Comparison of ENCODE assay signal across 8 mouse cellular contexts in genomic region chr2:148111889-148112288, GRCm38 (mm10).
DNase-seq lines count a peak whose midpoint lies in the region; ATAC-seq and TF ChIP-seq lines count a peak whose summit lies in the region.

No protein-coding gene starts in this region.

- peak; percentile 53 for DNase-seq in intestine, embryonic 14.5 days (ENCODE audit: low spot score)
- peak; percentile 20 for DNase-seq in NIH3T3 (ENCODE audit: low read depth)
- peak; percentile 58 for DNase-seq in forebrain, embryonic 11.5 days (ENCODE audit: low spot score)
- DNase-seq in thymus, adult 2 months = no peak
- no peak for DNase-seq in adrenal gland, adult 2 months

- no peak overlapping the region for H3K27ac ChIP-seq in intestine, embryonic 14.5 days (ENCODE audit: low read depth)
- H3K27ac ChIP-seq in intestine, embryonic 16.5 days (ENCODE audit: low read length) = no peak overlapping the region
- H3K27ac ChIP-seq in forebrain, embryonic 11.5 days (ENCODE audit: low read depth, low read length) = no peak overlapping the region
- no peak overlapping the region for H3K27ac ChIP-seq in lung, embryonic 16.5 days (ENCODE audit: low read length)
- H3K27ac ChIP-seq in stomach, embryonic 16.5 days (ENCODE audit: low read length) = no peak overlapping the region
- no peak overlapping the region for H3K27ac ChIP-seq in thymus, adult 2 months (ENCODE audit: control insufficient read depth, insufficient read depth, low read length)

- H3K4me1 ChIP-seq in intestine, embryonic 14.5 days (replicated peaks; ENCODE audit: control insufficient read depth, insufficient read depth, low read length) = no peaks in the 10 kb centered on the region
- H3K4me1 ChIP-seq in intestine, embryonic 16.5 days (ENCODE audit: control insufficient read depth, insufficient read depth, low read length) = no peaks in the 10 kb centered on the region
- no peaks in the 10 kb centered on the region for H3K4me1 ChIP-seq in forebrain, embryonic 11.5 days (replicated peaks; ENCODE audit: control insufficient read depth, insufficient read depth, low read length)
- H3K4me1 ChIP-seq in lung, embryonic 16.5 days (replicated peaks; ENCODE audit: control insufficient read depth, insufficient read depth, low read length) = no peaks in the 10 kb centered on the region; the same call in 1 of the 2 replicates
- H3K4me1 ChIP-seq in stomach, embryonic 16.5 days (ENCODE audit: control insufficient read depth, insufficient read depth, low read length) = no peaks in the 10 kb centered on the region
- no peaks in the 10 kb centered on the region for H3K4me1 ChIP-seq in thymus, adult 2 months (replicated peaks; ENCODE audit: control insufficient read depth, insufficient read depth, low read length)

- no peak for ATAC-seq in intestine, embryonic 14.5 days (replicated peaks; ENCODE audit: low FRiP score, low TSS enrichment, low read depth)
- ATAC-seq in intestine, embryonic 16.5 days = no peak
- 0 out of 2 replicates have a peak, but pooled peaks have one; percentile 17 for ATAC-seq in forebrain, embryonic 11.5 days (replicated peaks; ENCODE audit: low FRiP score)
- ATAC-seq in lung, embryonic 16.5 days (ENCODE audit: low read depth) = no peak
- ATAC-seq in stomach, embryonic 16.5 days (ENCODE audit: insufficient read depth, low FRiP score) = no peak

- H3K4me3 ChIP-seq in intestine, embryonic 14.5 days (ENCODE audit: low read depth, low read length) = no peak overlapping the region
- H3K4me3 ChIP-seq in intestine, embryonic 16.5 days (ENCODE audit: low read length) = no peak overlapping the region
- H3K4me3 ChIP-seq in forebrain, embryonic 11.5 days (ENCODE audit: low read depth, low read length) = no peak overlapping the region
- H3K4me3 ChIP-seq in lung, embryonic 16.5 days (ENCODE audit: low read length) = no peak overlapping the region
- H3K4me3 ChIP-seq in stomach, embryonic 16.5 days (replicated peaks; ENCODE audit: low read length) = no peak overlapping the region; the same call in 1 of the 2 replicates
- H3K4me3 ChIP-seq in thymus, adult 2 months (ENCODE audit: control insufficient read depth, insufficient read depth, low read length) = no peak overlapping the region

- no peaks in the 10 kb centered on the region for H3K36me3 ChIP-seq in intestine, embryonic 14.5 days (ENCODE audit: control insufficient read depth, insufficient read depth, low read length)
- H3K36me3 ChIP-seq in intestine, embryonic 16.5 days (ENCODE audit: control insufficient read depth, insufficient read depth, low read length) = no peaks in the 10 kb centered on the region
- no peaks in the 10 kb centered on the region for H3K36me3 ChIP-seq in forebrain, embryonic 11.5 days (ENCODE audit: control insufficient read depth, insufficient read depth, low read length)
- H3K36me3 ChIP-seq in lung, embryonic 16.5 days (ENCODE audit: control insufficient read depth, insufficient read depth, low read length) = no peaks in the 10 kb centered on the region
- H3K36me3 ChIP-seq in stomach, embryonic 16.5 days (ENCODE audit: control insufficient read depth, insufficient read depth, low read length) = no peaks in the 10 kb centered on the region
- no peaks in the 10 kb centered on the region for H3K36me3 ChIP-seq in thymus, adult 2 months (ENCODE audit: control insufficient read depth, insufficient read depth, low read length)

- no peaks in the 10 kb centered on the region for H3K27me3 ChIP-seq in intestine, embryonic 14.5 days (replicated peaks; ENCODE audit: control insufficient read depth, insufficient read depth, low read length)
- no peaks in the 10 kb centered on the region for H3K27me3 ChIP-seq in intestine, embryonic 16.5 days (replicated peaks; ENCODE audit: control insufficient read depth, insufficient read depth, low read length)
- no peaks in the 10 kb centered on the region for H3K27me3 ChIP-seq in forebrain, embryonic 11.5 days (ENCODE audit: control insufficient read depth, insufficient read depth, low read length)
- no peaks in the 10 kb centered on the region for H3K27me3 ChIP-seq in lung, embryonic 16.5 days (ENCODE audit: control insufficient read depth, insufficient read depth, low read depth, low read length)
- H3K27me3 ChIP-seq in stomach, embryonic 16.5 days (ENCODE audit: control insufficient read depth, insufficient read depth, low read length) = no peaks in the 10 kb centered on the region
- no peaks in the 10 kb centered on the region for H3K27me3 ChIP-seq in thymus, adult 2 months (ENCODE audit: control insufficient read depth, insufficient read depth, low read length)

- WGBS in intestine, embryonic 14.5 days = 28% methylated on average over 10 of the region's 10 CpGs
- 16% methylated on average over 10 of the region's 10 CpGs for WGBS in intestine, embryonic 16.5 days
- 20% methylated on average over 10 of the region's 10 CpGs for WGBS in forebrain, embryonic 11.5 days
- WGBS in lung, embryonic 16.5 days = 21% methylated on average over 10 of the region's 10 CpGs
- WGBS in stomach, embryonic 16.5 days = 17% methylated on average over 10 of the region's 10 CpGs
- 22% methylated on average over 10 of the region's 10 CpGs for WGBS in thymus, adult 2 months

- H3K4me2 ChIP-seq in intestine, embryonic 14.5 days (ENCODE audit: low read length) = no peak overlapping the region
- H3K4me2 ChIP-seq in intestine, embryonic 16.5 days (ENCODE audit: low read depth, low read length) = no peak overlapping the region
- H3K4me2 ChIP-seq in forebrain, embryonic 11.5 days (ENCODE audit: low read depth, low read length, severe bottlenecking) = no peak overlapping the region
- H3K4me2 ChIP-seq in lung, embryonic 16.5 days (ENCODE audit: low read depth, low read length) = peak overlapping the region; percentile 50
- H3K4me2 ChIP-seq in stomach, embryonic 16.5 days (ENCODE audit: low read depth, low read length) = peak overlapping the region; percentile 34; the same call in 1 of the 2 replicates

- H3K9ac ChIP-seq in intestine, embryonic 14.5 days (ENCODE audit: low read length) = no peak overlapping the region
- no peak overlapping the region for H3K9ac ChIP-seq in intestine, embryonic 16.5 days (ENCODE audit: low read depth, low read length)
- no peak overlapping the region for H3K9ac ChIP-seq in forebrain, embryonic 11.5 days (ENCODE audit: low read length)
- H3K9ac ChIP-seq in lung, embryonic 16.5 days (ENCODE audit: low read length) = no peak overlapping the region
- H3K9ac ChIP-seq in stomach, embryonic 16.5 days (ENCODE audit: low read length) = no peak overlapping the region

- TF ChIP-seq CTCF in thymus, adult 2 months (IDR thresholded peaks at IDR 0.05; ENCODE audit: borderline replicate concordance, control insufficient read depth, extremely low read depth, insufficient read depth, low read length, poor library complexity) = no peak

- TF ChIP-seq POLR2A in thymus, adult 2 months (IDR thresholded peaks at IDR 0.05; ENCODE audit: control insufficient read depth, extremely low read depth, insufficient read depth, low read length, poor library complexity) = no peak

- H3K9me3 ChIP-seq in intestine, embryonic 14.5 days (ENCODE audit: control insufficient read depth, low read length) = no peaks in the 10 kb centered on the region
- H3K9me3 ChIP-seq in intestine, embryonic 16.5 days (ENCODE audit: control insufficient read depth, low read length) = no peaks in the 10 kb centered on the region
- no peaks in the 10 kb centered on the region for H3K9me3 ChIP-seq in forebrain, embryonic 11.5 days (ENCODE audit: control insufficient read depth, low read length)
- no peaks in the 10 kb centered on the region for H3K9me3 ChIP-seq in lung, embryonic 16.5 days (ENCODE audit: control insufficient read depth, low read length)
- no peaks in the 10 kb centered on the region for H3K9me3 ChIP-seq in stomach, embryonic 16.5 days (replicated peaks; ENCODE audit: control insufficient read depth, low read length)

Comparison
In these comparisons a context has a peak if more than half of its experiments do, and no peak if none do; other contexts are left out.
1. DNase-seq: peak in intestine, embryonic 14.5 days (single experiment), NIH3T3 (single experiment) and forebrain, embryonic 11.5 days (single experiment); none in thymus, adult 2 months (single experiment) and adrenal gland, adult 2 months (single experiment).
2. H3K4me2 ChIP-seq: peak in lung, embryonic 16.5 days (single experiment) and stomach, embryonic 16.5 days (single experiment); none in intestine, embryonic 14.5 days (single experiment), intestine, embryonic 16.5 days (single experiment) and forebrain, embryonic 11.5 days (single experiment).